Mouse (Mus musculus) thymus, adult 2 months (tissue): ENCODE measurements at regions not wholly inside any gene's neighbourhood (a gene's known extent, or its start where the extent isn't known, plus 50 kb on each side); places are given as distances from the start of the nearest gene placed in this dataset.

Experiments
- DNase-seq: peaks from one replicate; pipeline ENCODE4 v3.0.0; 2021
- H3K27ac ChIP-seq: fragments of 200-500 bp; 2 replicates; pipeline ENCODE4 v1.5.1; 2012; ENCODE audit warnings: low read length, control low read depth; ENCODE audit not compliant: control insufficient read depth, insufficient read depth
- H3K27me3 ChIP-seq: fragments of 200-500 bp; 2 replicates; pipeline ENCODE4 v1.6.1; 2012; ENCODE audit warnings: mild to moderate bottlenecking, low read length, moderate library complexity, mixed read lengths; ENCODE audit not compliant: control insufficient read depth, insufficient read depth
- H3K36me3 ChIP-seq: fragments of 200-500 bp; 2 replicates; pipeline ENCODE4 v1.6.1; 2012; ENCODE audit warnings: mild to moderate bottlenecking, low read length, moderate library complexity; ENCODE audit not compliant: control insufficient read depth, insufficient read depth
- H3K4me1 ChIP-seq: fragments of 200-500 bp; replicated peaks from 2 replicates; pipeline ENCODE4 v1.6.1; 2012; ENCODE audit warnings: low read length; ENCODE audit not compliant: control insufficient read depth, insufficient read depth
- H3K4me3 ChIP-seq: fragments of 200-500 bp; 2 replicates; pipeline ENCODE4 v1.5.1; 2012; ENCODE audit warnings: mild to moderate bottlenecking, low read length, control low read depth, moderate library complexity; ENCODE audit not compliant: control insufficient read depth, insufficient read depth
- CTCF ChIP-seq: fragments of 200-500 bp; IDR thresholded peaks from 2 replicates; pipeline ENCODE4 v1.5.1; 2012; ENCODE audit warnings: mild to moderate bottlenecking, control low read depth, low read length, moderate library complexity, borderline replicate concordance; ENCODE audit not compliant: control insufficient read depth, poor library complexity, insufficient read depth; ENCODE audit errors: extremely low read depth
- POLR2A ChIP-seq: fragments of 200-500 bp; IDR thresholded peaks from 2 replicates; pipeline ENCODE4 v1.6.1; 2012; ENCODE audit warnings: mild to moderate bottlenecking, low read length, control low read depth, moderate library complexity; ENCODE audit not compliant: control insufficient read depth, poor library complexity, insufficient read depth; ENCODE audit errors: extremely low read depth
- WGBS: fragments of 180-500 bp; shearing (Covaris S2); methylation state at CpG from one replicate; pipeline ENCODE4 v1.1.7; 2018; 5-methylcytosine and 5-hydroxymethylcytosine counted together

- no peak overlapping the region for H3K4me3 ChIP-seq
- no peaks in the 10 kb centered on the region for H3K4me1 ChIP-seq
- TF ChIP-seq POLR2A (no peak), CTCF (no peak)
- no peak overlapping the region for H3K27ac ChIP-seq
- H3K27me3 ChIP-seq: no peaks in the 10 kb centered on the region
- DNase-seq: no peak
- H3K36me3 ChIP-seq: no peaks in the 10 kb centered on the region
Observed at GRCm38 (mm10) chr19:15830385-15830784, 116.8 kb downstream of the Psat1 start.

- Histone ChIP-seq H3K36me3 (no peaks in the 10 kb centered on the region), H3K4me3 (no peak overlapping the region), H3K27ac (no peak overlapping the region), H3K4me1 (no peaks in the 10 kb centered on the region), H3K27me3 (no peaks in the 10 kb centered on the region)
- DNase-seq: no peak
- WGBS: 57% methylated on average over 5 of the region's 5 CpGs
- TF ChIP-seq POLR2A: no peak
- TF ChIP-seq CTCF: no peak
Observed at GRCm38 (mm10) chr19:15829158-15829557, 118.0 kb downstream of the Psat1 start.

GRCm38 (mm10) chr19:15827990-15828705, 119.0 kb downstream of the Psat1 start:
- Histone ChIP-seq H3K27ac (no peak overlapping the region), H3K27me3 (no peaks in the 10 kb centered on the region), H3K4me3 (no peak overlapping the region), H3K36me3 (no peaks in the 10 kb centered on the region), H3K4me1 (no peaks in the 10 kb centered on the region)
- TF ChIP-seq POLR2A (no peak), CTCF (no peak)
- DNase-seq: no peak
- WGBS: 93% methylated on average over 10 of the region's 10 CpGs

- H3K27ac ChIP-seq: no peak overlapping the region
- no peak for DNase-seq
- TF ChIP-seq CTCF: no peak
- TF ChIP-seq POLR2A: no peak
- H3K4me3 ChIP-seq: no peak overlapping the region
- no peaks in the 10 kb centered on the region for H3K27me3 ChIP-seq
- 96% methylated on average over 9 of the region's 9 CpGs for WGBS
- H3K4me1 ChIP-seq: no peaks in the 10 kb centered on the region
- H3K36me3 ChIP-seq: no peaks in the 10 kb centered on the region
Observed at GRCm38 (mm10) chr19:15827120-15827989, 119.8 kb downstream of the Psat1 start.

- TF ChIP-seq CTCF: no peak
- TF ChIP-seq POLR2A: no peak
- Histone ChIP-seq H3K27me3 (no peaks in the 10 kb centered on the region), H3K27ac (no peak overlapping the region), H3K4me3 (no peak overlapping the region), H3K36me3 (no peaks in the 10 kb centered on the region), H3K4me1 (no peaks in the 10 kb centered on the region)
- 49% methylated on average over 6 of the region's 6 CpGs for WGBS
- no peak for DNase-seq
Observed at GRCm38 (mm10) chr19:15823688-15824371, 123.3 kb downstream of the Psat1 start.

- Histone ChIP-seq H3K27me3 (no peaks in the 10 kb centered on the region), H3K27ac (no peak overlapping the region), H3K4me3 (no peak overlapping the region), H3K4me1 (no peaks in the 10 kb centered on the region), H3K36me3 (no peaks in the 10 kb centered on the region)
- TF ChIP-seq POLR2A (no peak), CTCF (no peak)
- 93% methylated on average over 7 of the region's 7 CpGs for WGBS
- DNase-seq: no peak
Observed at GRCm38 (mm10) chr19:15820020-15820419, 127.1 kb downstream of the Psat1 start.
